Mouse (Mus musculus) spleen, adult 18-20 months (tissue): ENCODE data around the gene Cplx3.
A peak's percentile ranks its signal among the peaks of the same experiment; 100 is the strongest.

Source experiments
- DNase-seq, 2 experiments: peaks; one replicate each; pipeline ENCODE4 v3.0.0; 2022; ENCODE audit warnings: mixed read lengths in 2 of 2

Cplx3 gene

DNA sequence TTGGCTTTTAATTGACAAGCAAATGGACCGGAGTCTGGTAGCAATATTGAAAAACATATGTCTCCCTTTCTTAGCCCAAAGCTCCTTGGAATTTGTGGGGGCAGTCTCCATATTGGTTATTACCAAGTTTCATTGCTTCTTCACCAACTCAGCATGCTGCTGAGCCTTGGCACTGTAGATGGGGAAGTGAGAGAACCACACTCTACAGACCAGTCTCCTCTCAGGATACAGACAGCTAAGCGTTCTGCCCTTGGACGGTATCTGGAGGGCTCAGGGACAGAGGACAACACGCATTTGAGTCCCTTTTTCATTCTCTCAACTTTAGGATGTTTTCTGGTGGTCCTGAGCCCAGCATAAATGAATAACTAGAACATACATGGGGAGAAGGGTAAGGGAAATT lies 47.5 kb downstream of the Cplx3 start:
- DNase-seq = no peak

DNA sequence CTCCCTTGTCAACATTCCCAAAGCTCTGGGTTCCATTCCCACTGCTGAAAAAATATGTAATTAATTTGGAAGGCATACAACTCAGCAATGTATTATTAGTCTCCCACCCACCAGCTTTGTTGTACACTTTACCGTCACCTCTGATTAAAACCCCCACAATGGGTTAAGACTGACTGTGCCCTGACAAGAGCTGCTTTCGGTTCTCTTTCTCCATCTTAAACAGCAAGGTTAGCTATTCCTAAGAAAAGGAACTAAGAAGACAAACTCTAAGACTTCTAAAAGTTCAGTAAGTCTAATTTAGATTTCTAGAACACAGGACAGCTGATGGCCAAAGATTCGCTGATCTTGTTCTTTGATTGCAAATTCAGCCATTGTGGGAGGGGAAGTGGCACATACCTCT lies 48.9 kb downstream of the Cplx3 start:
- DNase-seq = no peak

DNA sequence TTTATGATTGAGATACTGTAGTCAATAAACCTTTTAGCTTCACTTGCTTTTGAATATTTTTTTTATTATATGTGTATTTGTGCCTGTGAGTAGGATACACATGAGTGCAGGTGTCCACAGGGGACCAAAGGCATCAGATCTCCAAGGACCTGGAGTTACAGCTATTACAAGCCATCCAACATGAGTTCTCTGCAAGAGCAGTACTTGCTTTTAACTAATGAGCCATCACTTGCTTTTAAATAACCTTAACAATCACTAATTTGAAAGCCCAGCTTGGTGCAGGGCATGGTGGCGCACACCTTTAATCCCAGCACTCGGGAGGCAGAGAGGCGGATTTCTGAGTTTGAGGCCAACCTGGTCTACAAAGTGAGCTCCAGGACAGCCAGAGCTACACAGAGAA lies 51.3 kb downstream of the Cplx3 start:
- no peak for DNase-seq

DNA sequence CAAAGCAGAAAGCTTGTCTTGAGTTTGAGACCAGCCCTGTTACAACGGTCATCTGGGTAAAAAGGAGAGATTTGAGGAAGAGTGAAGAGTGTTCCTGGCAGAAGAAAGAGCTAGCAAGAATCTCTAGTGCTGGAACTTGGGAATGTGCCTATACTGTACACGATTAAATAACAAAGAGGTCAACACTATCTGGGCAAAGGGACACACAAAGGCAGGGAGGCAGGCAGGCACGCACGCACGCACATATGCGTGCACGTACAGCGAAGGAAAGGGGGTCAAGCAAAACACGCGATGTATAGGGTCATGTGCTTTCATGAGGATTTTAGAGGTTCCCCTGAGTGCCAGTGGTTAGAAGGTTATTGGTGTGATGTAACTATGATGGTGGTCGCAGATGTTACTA lies 53.0 kb downstream of the Cplx3 start:
- no peak for DNase-seq

DNA sequence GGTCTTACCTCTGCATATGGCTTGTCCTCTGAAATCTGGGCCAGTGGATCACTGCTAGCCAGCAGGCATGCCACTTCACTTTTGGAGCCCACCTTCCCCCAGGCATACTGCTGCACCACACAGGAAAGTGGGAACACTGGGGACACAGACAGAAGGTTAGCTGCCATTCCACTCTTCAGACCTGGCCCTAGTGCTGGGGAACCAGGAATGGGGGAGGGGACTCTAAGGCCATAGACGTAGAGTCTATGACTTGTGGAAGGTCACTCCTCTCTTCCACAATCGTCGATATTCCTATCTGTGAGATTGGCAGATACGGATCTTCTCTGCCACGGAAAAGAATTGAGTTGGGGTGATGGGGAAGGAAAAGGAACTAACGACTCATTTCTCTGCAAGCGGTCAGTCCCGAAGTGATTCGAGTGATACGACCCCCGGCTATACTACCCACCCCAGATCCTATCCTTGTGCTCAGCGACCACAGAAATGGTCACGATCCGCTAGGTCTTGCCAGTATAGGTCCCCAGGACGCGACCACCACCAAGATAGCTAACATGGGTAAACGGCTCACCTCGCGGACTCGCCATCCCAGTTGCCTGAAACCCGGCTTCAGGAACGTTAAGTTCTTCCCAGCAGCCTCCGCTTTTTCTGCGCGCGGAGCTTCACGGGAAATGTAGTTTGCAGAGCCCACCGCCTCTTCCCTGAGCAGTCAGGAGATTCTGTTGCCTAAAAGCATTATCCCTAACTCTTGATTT lies 53.8 kb downstream of the Cplx3 start, which contains the start of gene Mpi:
Gene Mpi, minus strand, starts transcription at position 625 of the 749 bp plus-strand sequence.
- DNase-seq = peak in 1 of 2 experiments; percentile 63

DNA sequence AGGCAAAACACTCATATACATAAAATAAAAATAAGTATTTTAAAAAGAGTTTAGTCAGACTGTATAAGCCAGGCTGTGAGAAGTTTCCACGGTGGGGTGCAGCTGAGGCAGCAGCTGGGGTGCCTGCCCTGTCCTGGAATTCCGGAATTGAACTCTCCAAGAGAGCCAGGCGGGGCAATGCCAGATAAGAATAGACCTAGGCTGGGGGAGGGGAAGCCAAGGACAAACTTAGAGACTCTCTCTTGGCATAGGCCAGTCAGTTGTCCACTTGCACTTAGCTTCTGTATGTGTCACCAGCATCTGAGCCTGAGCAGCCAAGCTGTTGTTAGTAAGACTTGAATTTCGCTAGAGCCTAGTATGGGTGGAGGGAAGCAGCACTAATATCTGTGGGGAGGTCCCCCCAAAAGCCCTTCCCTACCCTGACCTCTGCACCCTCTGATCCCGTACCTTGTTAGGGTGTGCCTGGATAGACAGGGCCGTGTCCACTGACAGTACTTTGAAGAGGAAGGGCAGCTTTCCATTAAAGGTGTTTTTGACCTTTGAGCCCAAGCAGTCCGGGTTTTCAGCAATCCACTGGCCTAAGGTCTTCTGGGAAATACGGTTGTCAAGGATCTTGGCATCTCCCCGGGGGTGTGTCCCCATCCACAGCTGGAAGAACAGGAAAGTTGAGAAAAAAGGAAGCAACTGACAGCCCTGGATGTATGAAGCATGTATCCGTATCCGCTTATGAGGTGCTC lies 55.8 kb downstream of the Cplx3 start:
- DNase-seq = no peak
